In the genomic region with DNA sequence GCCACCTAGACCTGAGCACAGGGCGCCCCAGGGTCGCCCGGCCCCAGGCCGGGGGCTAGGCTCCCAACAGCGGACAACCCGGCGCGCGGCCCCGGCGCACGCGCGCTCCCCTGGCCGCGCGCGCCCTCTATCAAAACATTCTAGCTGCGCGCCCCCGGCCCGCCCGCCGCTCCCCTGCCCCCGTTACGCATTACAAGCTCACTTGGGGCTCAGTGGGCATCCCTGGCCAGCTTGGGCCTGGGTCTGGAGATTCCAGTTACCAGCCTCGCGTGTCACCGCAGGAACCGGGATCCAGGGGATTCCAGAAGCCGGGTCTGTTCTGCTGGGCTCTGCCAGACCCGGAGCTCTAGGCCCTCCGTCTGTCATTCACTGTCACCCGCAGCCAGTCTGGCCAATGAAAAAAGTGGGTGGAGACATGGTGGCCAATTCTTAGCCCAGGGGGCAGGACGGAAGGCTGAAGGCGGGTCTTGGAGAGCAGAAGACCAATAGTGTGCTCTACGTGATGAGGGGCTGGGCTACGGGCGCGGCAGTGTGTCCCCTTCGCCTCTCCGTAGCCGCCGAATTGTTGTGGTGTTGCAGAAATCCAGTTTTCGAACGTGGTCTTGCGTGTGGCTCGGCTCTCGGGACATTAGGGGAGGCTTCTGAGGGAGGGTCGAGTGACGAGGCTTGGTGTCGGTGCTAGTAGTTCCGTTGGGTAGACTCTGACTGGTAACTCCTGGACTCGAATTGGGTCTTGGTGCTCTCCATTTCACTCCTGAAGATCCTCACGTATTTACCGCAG, we compare ENCODE assay signal across 8 mouse cellular contexts. TPM values are rescaled to one million over a fixed set of nuclear protein-coding genes. Genes with fewer than 3 reads are reported as not detected.
DNase-seq lines count a peak whose midpoint lies in the region; ATAC-seq and TF ChIP-seq lines count a peak whose summit lies in the region.

Gene Ankzf1, plus strand, starts transcription at position 530 of the 781 bp plus-strand sequence.
Gene Atg9a, minus strand, starts transcription at position 575 of the 781 bp plus-strand sequence.

- H3K79me2 ChIP-seq in CH12.LX (replicated peaks; ENCODE audit: control insufficient read depth, extremely low read depth, insufficient read depth, poor library complexity, severe bottlenecking) = no peaks in the 10 kb centered on the region

- TF ChIP-seq EP300 in CH12.LX (IDR thresholded peaks at IDR 0.05; ENCODE audit: low read length) = no peak

- no peak; a peak in 1 of 4 replicates for TF ChIP-seq CTCF in CH12.LX (conservative IDR thresholded peaks at IDR 0.05 in 1 of 2, IDR thresholded peaks at IDR 0.05 in 1 of 2; ENCODE audit: low read depth in 2 of 2, low read length in 2 of 2)

- peak; percentile 99 for ATAC-seq in forebrain, embryonic 11.5 days (replicated peaks; ENCODE audit: low FRiP score)
- ATAC-seq in heart, embryonic 16.5 days (replicated peaks; ENCODE audit: extremely low read depth, insufficient read depth, low FRiP score) = peak; percentile 100
- ATAC-seq in liver, embryonic 15.5 days (ENCODE audit: insufficient read depth) = peak; percentile 98
- ATAC-seq in neural tube, embryonic 12.5 days (ENCODE audit: low FRiP score, low read depth) = peak; percentile 99

- H3K9me3 ChIP-seq in CH12.LX (replicated peaks; ENCODE audit: low read length) = no peaks in the 10 kb centered on the region
- H3K9me3 ChIP-seq in forebrain, embryonic 11.5 days (ENCODE audit: control insufficient read depth, low read length) = no peaks in the 10 kb centered on the region
- no peaks in the 10 kb centered on the region for H3K9me3 ChIP-seq in heart, embryonic 16.5 days (replicated peaks; ENCODE audit: control insufficient read depth, low read length)
- H3K9me3 ChIP-seq in liver, embryonic 15.5 days (replicated peaks) = no peaks in the 10 kb centered on the region
- H3K9me3 ChIP-seq in neural tube, embryonic 12.5 days = no peaks in the 10 kb centered on the region

- TF ChIP-seq RAD21 in CH12.LX (IDR thresholded peaks at IDR 0.05; ENCODE audit: low read depth, low read length) = no peak

- peak within 1 kb of the TSS; percentile 93 for H3K27ac ChIP-seq in CH12.LX (ENCODE audit: insufficient read depth, low read depth)
- peak within 1 kb of the TSS; percentile 68 for H3K27ac ChIP-seq in forebrain, embryonic 11.5 days (ENCODE audit: low read depth, low read length)
- H3K27ac ChIP-seq in heart, embryonic 16.5 days (ENCODE audit: low read length) = peak within 1 kb of the TSS; percentile 96
- peak within 1 kb of the TSS; percentile 95 for H3K27ac ChIP-seq in liver, embryonic 15.5 days (replicated peaks)
- peak within 1 kb of the TSS; percentile 65 for H3K27ac ChIP-seq in neural tube, embryonic 12.5 days

- in situ Hi-C loops in CH12.LX (cut with MboI; ENCODE audit: low pct_ligation_motif_present, low pct_unique_long_range_greater_than_20kb, low sequenced_read_pairs) = no loop called here

- no peaks in the 10 kb centered on the region for H3K27me3 ChIP-seq in CH12.LX (replicated peaks)
- no peaks in the 10 kb centered on the region for H3K27me3 ChIP-seq in forebrain, embryonic 11.5 days (ENCODE audit: control insufficient read depth, insufficient read depth, low read length)
- H3K27me3 ChIP-seq in heart, embryonic 16.5 days (ENCODE audit: control insufficient read depth, insufficient read depth, low read length) = no peaks in the 10 kb centered on the region
- H3K27me3 ChIP-seq in liver, embryonic 15.5 days = no peaks in the 10 kb centered on the region
- H3K27me3 ChIP-seq in neural tube, embryonic 12.5 days (replicated peaks) = no peaks in the 10 kb centered on the region

- H3K36me3 ChIP-seq in CH12.LX (replicated peaks in 1 of 2; ENCODE audit: control insufficient read depth in 1 of 2, insufficient read depth in 1 of 2, low read length in 1 of 2) = peaks cover 18 to 54% of the 10 kb centered on the region in 2 experiments
- H3K36me3 ChIP-seq in forebrain, embryonic 11.5 days (ENCODE audit: control insufficient read depth, insufficient read depth, low read length) = no peaks in the 10 kb centered on the region; the same call in 1 of the 2 replicates
- H3K36me3 ChIP-seq in heart, embryonic 16.5 days (ENCODE audit: control insufficient read depth, insufficient read depth) = peaks cover 28% of the 10 kb centered on the region
- H3K36me3 ChIP-seq in liver, embryonic 15.5 days (replicated peaks) = peaks cover 47% of the 10 kb centered on the region
- H3K36me3 ChIP-seq in neural tube, embryonic 12.5 days = peaks cover 28% of the 10 kb centered on the region

- H3K4me1 ChIP-seq in CH12.LX (ENCODE audit: control insufficient read depth in 1 of 2, insufficient read depth in 2 of 2) = peaks cover 10 to 38% of the 10 kb centered on the region in 2 experiments
- H3K4me1 ChIP-seq in forebrain, embryonic 11.5 days (replicated peaks; ENCODE audit: control insufficient read depth, insufficient read depth, low read length) = peaks cover 8% of the 10 kb centered on the region
- peaks cover 16% of the 10 kb centered on the region for H3K4me1 ChIP-seq in heart, embryonic 16.5 days (ENCODE audit: control insufficient read depth, insufficient read depth, low read length)
- H3K4me1 ChIP-seq in liver, embryonic 15.5 days (replicated peaks) = peaks cover 52% of the 10 kb centered on the region
- H3K4me1 ChIP-seq in neural tube, embryonic 12.5 days = peaks cover 17% of the 10 kb centered on the region

- peak within 1 kb of the TSS; percentile 89 to 98 (median 97) for H3K4me3 ChIP-seq in CH12.LX (replicated peaks in 1 of 3; ENCODE audit: low read depth in 2 of 3, low read length in 2 of 3, poor library complexity in 1 of 3)
- H3K4me3 ChIP-seq in forebrain, embryonic 11.5 days (ENCODE audit: low read depth, low read length) = peak within 1 kb of the TSS; percentile 75
- peak within 1 kb of the TSS; percentile 96 for H3K4me3 ChIP-seq in heart, embryonic 16.5 days (ENCODE audit: low read length)
- H3K4me3 ChIP-seq in liver, embryonic 15.5 days (replicated peaks) = peak within 1 kb of the TSS; percentile 89
- H3K4me3 ChIP-seq in neural tube, embryonic 12.5 days = peak within 1 kb of the TSS; percentile 75

- dilution Hi-C loops in CH12.LX (cut with MboI; ENCODE audit: extremely low pct_ligation_motif_present, extremely low pct_unique_long_range_greater_than_20kb, low sequenced_read_pairs) = no loop called here

- DNase-seq in CH12.LX (ENCODE audit: extremely low read depth) = peak; percentile 98
- peak; percentile 98 for DNase-seq in c-Kit-positive CD71-positive TER-119-negative erythroid progenitor cells, embryonic 14.5 days (ENCODE audit: low read depth)
- DNase-seq in forebrain, embryonic 11.5 days (ENCODE audit: low spot score) = peak; percentile 95
- peak; percentile 94 to 99 for DNase-seq in kidney, postnatal 36 days
- DNase-seq in telencephalon, adult 2 months (ENCODE audit: low read depth, low spot score) = peak; percentile 99

- H3K4me2 ChIP-seq in CH12.LX (ENCODE audit: insufficient read depth, low read depth, poor library complexity, severe bottlenecking) = peak within 1 kb of the TSS; percentile 86
- peak within 1 kb of the TSS; percentile 99 for H3K4me2 ChIP-seq in forebrain, embryonic 11.5 days (ENCODE audit: low read depth, low read length, severe bottlenecking)
- H3K4me2 ChIP-seq in heart, embryonic 16.5 days (ENCODE audit: low read depth, low read length) = peak within 1 kb of the TSS; percentile 95
- H3K4me2 ChIP-seq in liver, embryonic 15.5 days = peak within 1 kb of the TSS; percentile 88
- H3K4me2 ChIP-seq in neural tube, embryonic 12.5 days (replicated peaks) = peak within 1 kb of the TSS; percentile 75

- WGBS in forebrain, embryonic 11.5 days = 2% methylated on average over 56 of the region's 56 CpGs
- WGBS in heart, embryonic 16.5 days = under 1% methylated on average over 56 of the region's 56 CpGs
- under 1% methylated on average over 55 of the region's 56 CpGs for WGBS in liver, embryonic 15.5 days (ENCODE audit: insufficient replicate concordance)
- under 1% methylated on average over 56 of the region's 56 CpGs for WGBS in neural tube, embryonic 12.5 days

- peak within 1 kb of the TSS; percentile 90 for H3K9ac ChIP-seq in CH12.LX (ENCODE audit: insufficient read depth, low read depth)
- H3K9ac ChIP-seq in forebrain, embryonic 11.5 days (ENCODE audit: low read length) = peak within 1 kb of the TSS; percentile 83
- peak within 1 kb of the TSS; percentile 95 for H3K9ac ChIP-seq in heart, embryonic 16.5 days (ENCODE audit: low read length)
- H3K9ac ChIP-seq in liver, embryonic 15.5 days = peak within 1 kb of the TSS; percentile 97
- H3K9ac ChIP-seq in neural tube, embryonic 12.5 days = peak within 1 kb of the TSS; percentile 88

- peak; percentile 63; the same call in 1 of the 2 replicates for TF ChIP-seq POLR2A in CH12.LX (IDR thresholded peaks at IDR 0.05; ENCODE audit: low read depth, low read length)

TF ChIP-seq in CH12.LX, 34 proteins besides CTCF, POLR2A, EP300 and RAD21 (continues in another document):
- no peak for TF ChIP-seq USF2 (conservative IDR thresholded peaks at IDR 0.05; ENCODE audit: low read depth, low read length)
- peak; percentile 69; the same call in 1 of the 2 replicates for TF ChIP-seq ZMIZ1 (IDR thresholded peaks at IDR 0.05; ENCODE audit: low read depth, low read length)
- peak; percentile 62 for TF ChIP-seq NRF1 (IDR thresholded peaks at IDR 0.05; ENCODE audit: low read depth, low read length)
- no peak for TF ChIP-seq JUND (conservative IDR thresholded peaks at IDR 0.05; ENCODE audit: low read depth, low read length)
- TF ChIP-seq TCF12 (IDR thresholded peaks at IDR 0.05; ENCODE audit: low read depth, low read length) = peak; percentile 51
- peak; percentile 67; the same call in 1 of the 2 replicates for TF ChIP-seq ELF1 (IDR thresholded peaks at IDR 0.05; ENCODE audit: low read depth, low read length)
- TF ChIP-seq IRF4 (IDR thresholded peaks at IDR 0.05; ENCODE audit: low read depth, low read length) = 0 out of 2 replicates have a peak, but pooled peaks have one; percentile 7

RNA-seq across cellular contexts. Expression of gene Ankzf1, which starts in this region (rescaled TPM):
- total RNA-seq in CH12.LX (2012; rRNA removed) (13.2 and 19.6 TPM in 2 replicates), CH12.LX (2014; rRNA removed) (20.4 and 21.1 TPM in 2 replicates)
- polyA plus RNA-seq in CH12.LX (2012; ENCODE audit: insufficient read length, low read depth) = 13.3 TPM in 2 replicates
- polyA plus RNA-seq in forebrain, embryonic 11.5 days (2014; fragmentation: Nextera tagmentation; extraction: Ambion mirVana) = 18.9 and 19.0 TPM in 2 replicates
- 22.8 and 32.0 TPM in 2 replicates for polyA plus RNA-seq in heart, embryonic 16.5 days (2015; fragmentation: Nextera tagmentation; extraction: Ambion mirVana)
- 9.7 and 10.0 TPM in 2 replicates for polyA plus RNA-seq in liver, embryonic 15.5 days (2015; fragmentation: Nextera tagmentation; extraction: Ambion mirVana)
- 22.2 and 25.2 TPM in 2 replicates for polyA plus RNA-seq in neural tube, embryonic 12.5 days (2016; fragmentation: Nextera tagmentation; extraction: Ambion mirVana)

RNA-seq across cellular contexts. Expression of gene Atg9a, which starts in this region (rescaled TPM):
- total RNA-seq in CH12.LX (2012; rRNA removed) (9.2 and 15.6 TPM in 2 replicates), CH12.LX (2014; rRNA removed) (4.4 and 6.1 TPM in 2 replicates)
- polyA plus RNA-seq in CH12.LX (2012; ENCODE audit: insufficient read length, low read depth) = 10.1 and 12.9 TPM in 2 replicates
- polyA plus RNA-seq in forebrain, embryonic 11.5 days (2014; fragmentation: Nextera tagmentation; extraction: Ambion mirVana) = 19.6 and 23.5 TPM in 2 replicates
- 31.7 and 34.9 TPM in 2 replicates for polyA plus RNA-seq in heart, embryonic 16.5 days (2015; fragmentation: Nextera tagmentation; extraction: Ambion mirVana)
- 24.1 and 28.1 TPM in 2 replicates for polyA plus RNA-seq in liver, embryonic 15.5 days (2015; fragmentation: Nextera tagmentation; extraction: Ambion mirVana)
- 41.0 and 41.5 TPM in 2 replicates for polyA plus RNA-seq in neural tube, embryonic 12.5 days (2016; fragmentation: Nextera tagmentation; extraction: Ambion mirVana)

Comparison
In these comparisons a context has a peak if more than half of its experiments do, and no peak if none do; other contexts are left out.
1. Peak in every context shown above with its lines: DNase-seq, ATAC-seq, H3K4me3 ChIP-seq and H3K27ac ChIP-seq.